Mouse (Mus musculus) liver, embryonic 11.5 days (tissue): ENCODE data around the gene Pkdrej. TPM values are rescaled to one million over a fixed set of nuclear protein-coding genes. Genes with fewer than 3 reads are reported as not detected.

Source experiments
- ATAC-seq: fragments of 200-750 bp; cut with Nextera tagmentation; replicated peaks from 2 replicates; pipeline ENCODE4 v1.8.0; 2017; ENCODE audit warnings: moderate number of reproducible peaks, mild to moderate bottlenecking, moderate TSS enrichment, moderate library complexity; ENCODE audit not compliant: low FRiP score
- DNase-seq: peaks from one replicate; pipeline ENCODE4 v3.0.0-alpha.2; 2017; ENCODE audit warnings: low spot score
- H3K27ac ChIP-seq: fragments of 300-500 bp; sonication (generic); 2 replicates; pipeline ENCODE4 v1.5.1; 2014; ENCODE audit warnings: mild to moderate bottlenecking, low read depth, low read length, control low read depth
- H3K27me3 ChIP-seq: fragments of 300-500 bp; sonication (generic); replicated peaks from 2 replicates; pipeline ENCODE4 v1.6.1; 2014; ENCODE audit warnings: low read length, mixed read lengths; ENCODE audit not compliant: control insufficient read depth, insufficient read depth
- H3K36me3 ChIP-seq: fragments of 300-500 bp; sonication (generic); 2 replicates; pipeline ENCODE4 v1.6.1; 2014; ENCODE audit warnings: mild to moderate bottlenecking, low read length, moderate library complexity, mixed read lengths; ENCODE audit not compliant: control insufficient read depth, insufficient read depth
- H3K4me1 ChIP-seq: fragments of 300-500 bp; sonication (generic); replicated peaks from 2 replicates; pipeline ENCODE4 v1.6.1; 2014; ENCODE audit warnings: low read length, mixed read lengths; ENCODE audit not compliant: control insufficient read depth, insufficient read depth
- H3K4me2 ChIP-seq: fragments of 300-500 bp; sonication (generic); 2 replicates; pipeline ENCODE4 v1.6.1; 2014; ENCODE audit warnings: mild to moderate bottlenecking, control low read depth, moderate library complexity
- H3K4me3 ChIP-seq: fragments of 300-500 bp; sonication (generic); 2 replicates; pipeline ENCODE4 v1.5.1; 2014; ENCODE audit warnings: low read depth, low read length, control low read depth
- H3K9ac ChIP-seq: fragments of 300-500 bp; sonication (generic); 2 replicates; pipeline ENCODE4 v1.6.1; 2014; ENCODE audit warnings: low read depth, low read length, control low read depth
- H3K9me3 ChIP-seq: fragments of 300-500 bp; sonication (generic); 2 replicates; pipeline ENCODE4 v1.6.1; 2016; ENCODE audit warnings: low read length, inconsistent platforms, mixed read lengths; ENCODE audit not compliant: control insufficient read depth
- WGBS: fragments of 180-500 bp; shearing (Covaris S2); extraction: QIAGEN DNeasy Blood & Tissue Kit; methylation state at CpG from one replicate; pipeline ENCODE4 v1.1.7; 2014; 5-methylcytosine and 5-hydroxymethylcytosine counted together
- polyA plus RNA-seq: library from polyadenylated mRNA; unstranded; fragments of >200 nt; fragmentation: Nextera tagmentation; extraction: Ambion mirVana; gene quantifications from 2 replicates; pipeline ENCODE4 v1.2.1, GENCODE M21; 2014

Pkdrej gene
- polyA plus RNA-seq, 1 experiment from 2014 or later = 0.11 TPM

DNA sequence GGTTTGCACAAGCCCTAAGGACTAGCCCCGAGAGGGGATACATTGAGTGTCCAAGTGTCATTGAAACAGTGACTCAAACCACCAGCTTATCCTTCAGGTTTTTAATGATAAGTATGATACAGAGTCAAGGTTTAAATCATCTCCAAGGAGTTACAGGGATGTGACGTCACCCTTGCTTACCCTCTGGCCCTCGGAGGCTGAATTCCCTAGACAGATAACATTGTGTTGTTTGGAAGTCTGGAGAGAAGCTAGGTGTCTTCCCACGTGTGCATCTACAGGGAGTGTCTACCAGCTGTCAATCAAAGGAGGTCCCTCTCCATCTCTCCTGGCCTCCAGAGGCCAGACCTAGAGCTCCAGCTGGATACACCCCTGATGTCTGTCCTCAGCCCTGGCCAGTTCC lies 14.6 kb downstream of the Pkdrej start:
- Histone ChIP-seq H3K4me1 (peaks cover 9% of the 10 kb centered on the region), H3K27ac (no peak overlapping the region), H3K36me3 (no peaks in the 10 kb centered on the region), H3K4me3 (no peak overlapping the region), H3K9me3 (no peaks in the 10 kb centered on the region), H3K4me2 (no peak overlapping the region), H3K9ac (no peak overlapping the region), H3K27me3 (no peaks in the 10 kb centered on the region)
- no peak for DNase-seq
- 70% methylated on average over 4 of the region's 4 CpGs for WGBS
- ATAC-seq = no peak

DNA sequence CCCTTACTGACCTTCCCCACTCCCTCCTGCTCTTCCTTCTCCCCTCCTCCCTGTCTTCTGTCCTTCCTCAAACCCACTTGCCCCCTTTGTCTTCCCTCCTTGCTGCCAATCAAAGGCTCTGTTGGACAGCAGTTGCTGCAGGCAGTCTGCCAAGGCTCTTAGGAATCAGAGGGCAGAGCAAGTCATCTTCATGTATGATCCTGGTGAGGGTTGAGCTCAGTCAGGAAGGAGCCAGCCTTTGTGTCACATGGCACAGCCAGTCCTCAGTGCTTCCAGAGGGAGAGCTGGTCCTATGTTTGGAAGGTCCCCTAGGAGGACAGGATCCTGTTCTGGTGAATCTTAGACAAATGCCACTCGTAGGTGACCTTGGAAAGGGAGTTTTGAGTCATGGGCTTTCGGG lies 18.6 kb downstream of the Pkdrej start:
- ATAC-seq (no peak), DNase-seq (no peak)
- Histone ChIP-seq H3K4me1 (no peaks in the 10 kb centered on the region), H3K4me3 (no peak overlapping the region), H3K27me3 (no peaks in the 10 kb centered on the region), H3K36me3 (no peaks in the 10 kb centered on the region), H3K9ac (no peak overlapping the region), H3K9me3 (no peaks in the 10 kb centered on the region), H3K27ac (no peak overlapping the region), H3K4me2 (no peak overlapping the region)
- WGBS = 63% methylated on average over 2 of the region's 2 CpGs

GRCm38 (mm10) chr15:85798676-85799075 lies 22.9 kb downstream of the Pkdrej start:
- no peak overlapping the region for H3K4me3 ChIP-seq
- ATAC-seq (no peak), DNase-seq (no peak)
- H3K4me1 ChIP-seq = no peaks in the 10 kb centered on the region
- no peak overlapping the region for H3K27ac ChIP-seq
- WGBS = 85% methylated on average over 8 of the region's 8 CpGs
- no peaks in the 10 kb centered on the region for H3K27me3 ChIP-seq
- no peak overlapping the region for H3K9ac ChIP-seq
- no peaks in the 10 kb centered on the region for H3K36me3 ChIP-seq
- no peaks in the 10 kb centered on the region for H3K9me3 ChIP-seq
- no peak overlapping the region for H3K4me2 ChIP-seq

DNA sequence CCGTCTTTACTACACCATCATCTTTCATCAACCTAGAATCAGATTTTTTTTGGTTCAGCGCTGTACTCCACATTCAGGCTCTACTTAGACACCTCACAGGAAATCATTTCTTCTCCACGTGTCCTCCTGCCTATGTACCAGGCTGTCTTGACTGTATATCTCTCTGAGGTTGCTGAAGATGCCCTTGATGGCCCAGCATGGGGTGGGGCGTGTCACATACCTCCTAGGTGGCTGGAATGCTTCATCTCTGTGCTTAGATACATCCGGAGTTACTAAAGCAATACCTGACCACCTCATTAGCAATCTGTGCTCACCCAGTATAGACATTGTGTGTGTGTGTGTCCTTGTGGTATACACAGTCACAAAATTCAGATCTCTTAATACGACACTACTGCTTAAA lies 26.0 kb downstream of the Pkdrej start:
- no peak for ATAC-seq
- H3K4me3 ChIP-seq = no peak overlapping the region
- H3K4me2 ChIP-seq = no peak overlapping the region
- H3K27ac ChIP-seq = no peak overlapping the region
- H3K36me3 ChIP-seq = no peaks in the 10 kb centered on the region
- no peaks in the 10 kb centered on the region for H3K27me3 ChIP-seq
- DNase-seq = no peak
- no peaks in the 10 kb centered on the region for H3K4me1 ChIP-seq
- H3K9ac ChIP-seq = no peak overlapping the region
- H3K9me3 ChIP-seq = no peaks in the 10 kb centered on the region
- WGBS = 70% methylated on average over 6 of the region's 6 CpGs

DNA sequence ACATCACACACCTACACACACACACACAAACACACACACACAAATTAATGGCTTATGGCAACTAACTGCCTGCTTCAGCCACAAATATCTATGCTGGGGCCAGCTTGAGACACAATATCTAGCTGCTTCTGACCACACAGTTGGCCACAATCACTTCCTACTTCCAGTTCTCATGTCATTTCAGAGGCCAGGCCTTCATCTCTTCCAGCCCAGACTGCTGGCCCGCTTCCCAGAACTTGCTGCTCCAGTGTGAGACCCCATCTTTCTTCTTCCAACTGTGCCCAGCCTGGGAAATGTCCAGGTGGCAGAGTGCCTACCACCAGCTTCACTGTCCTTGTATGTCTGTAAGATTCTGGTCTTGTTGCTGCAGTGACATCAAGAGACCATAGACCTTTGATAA lies 28.7 kb downstream of the Pkdrej start:
- 52% methylated on average over 1 of the region's 1 CpGs for WGBS
- no peak overlapping the region for H3K27ac ChIP-seq
- no peaks in the 10 kb centered on the region for H3K4me1 ChIP-seq
- DNase-seq (no peak), ATAC-seq (no peak)
- H3K4me2 ChIP-seq = no peak overlapping the region
- no peaks in the 10 kb centered on the region for H3K9me3 ChIP-seq
- no peaks in the 10 kb centered on the region for H3K27me3 ChIP-seq
- H3K36me3 ChIP-seq = no peaks in the 10 kb centered on the region
- no peak overlapping the region for H3K4me3 ChIP-seq
- H3K9ac ChIP-seq = no peak overlapping the region

DNA sequence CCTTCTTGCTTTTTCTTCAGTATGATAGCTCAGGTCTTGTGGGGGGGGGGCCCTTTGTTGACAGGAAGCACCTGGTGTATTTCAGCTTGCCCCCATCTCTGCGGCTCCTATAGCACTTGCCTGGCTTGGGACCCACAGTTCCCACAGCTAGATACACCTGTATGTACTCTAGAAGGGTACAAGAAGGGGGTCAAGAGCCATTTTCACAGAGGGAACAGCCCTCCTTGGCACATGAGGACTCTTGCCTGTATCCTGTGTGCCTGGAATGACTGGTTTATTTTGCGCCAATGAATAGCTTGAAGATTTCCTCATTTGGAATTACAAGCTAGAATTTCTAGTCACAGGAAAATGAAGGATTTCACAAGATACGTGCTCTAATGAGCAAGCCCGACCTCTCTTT lies 30.1 kb downstream of the Pkdrej start:
- Histone ChIP-seq H3K27ac (no peak overlapping the region), H3K9me3 (no peaks in the 10 kb centered on the region), H3K27me3 (no peaks in the 10 kb centered on the region), H3K4me2 (no peak overlapping the region), H3K4me1 (no peaks in the 10 kb centered on the region), H3K9ac (no peak overlapping the region), H3K36me3 (no peaks in the 10 kb centered on the region), H3K4me3 (no peak overlapping the region)
- no peak for DNase-seq
- 84% methylated on average over 4 of the region's 4 CpGs for WGBS
- ATAC-seq = no peak

DNA sequence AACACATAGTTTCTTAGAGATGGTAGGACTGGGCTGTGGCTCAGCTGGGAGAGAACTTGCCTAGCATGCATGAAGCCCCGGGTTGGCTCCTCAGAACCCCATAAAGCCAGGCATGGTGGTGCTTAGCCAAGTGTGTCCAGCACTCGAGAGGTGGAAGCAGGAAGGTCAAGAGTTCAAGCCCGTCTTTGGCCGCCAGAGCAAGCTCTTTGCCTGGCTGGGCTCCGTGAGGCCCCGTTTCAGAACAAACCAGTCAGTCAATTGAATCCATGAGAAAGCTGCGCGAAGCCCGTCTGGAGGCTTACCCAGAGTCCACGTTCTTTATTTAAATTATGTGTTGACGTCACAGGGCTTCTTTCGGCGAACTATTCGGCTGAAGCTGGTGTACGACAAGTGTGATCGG lies 32.9 kb downstream of the Pkdrej start:
- Histone ChIP-seq H3K4me2 (no peak overlapping the region), H3K36me3 (no peaks in the 10 kb centered on the region), H3K27ac (no peak overlapping the region), H3K4me3 (no peak overlapping the region), H3K9ac (no peak overlapping the region), H3K27me3 (no peaks in the 10 kb centered on the region), H3K9me3 (no peaks in the 10 kb centered on the region), H3K4me1 (no peaks in the 10 kb centered on the region)
- no peak for DNase-seq
- 79% methylated on average over 16 of the region's 16 CpGs for WGBS
- no peak for ATAC-seq

- Histone ChIP-seq H3K36me3 (no peaks in the 10 kb centered on the region), H3K4me1 (no peaks in the 10 kb centered on the region), H3K27ac (no peak overlapping the region), H3K9ac (no peak overlapping the region), H3K9me3 (peaks cover 2% of the 10 kb centered on the region; the same call in 1 of the 2 replicates), H3K4me2 (no peak overlapping the region), H3K4me3 (no peak overlapping the region), H3K27me3 (no peaks in the 10 kb centered on the region)
- ATAC-seq (no peak), DNase-seq (no peak)
- 78% methylated on average over 4 of the region's 4 CpGs for WGBS
Observed at GRCm38 (mm10) chr15:85788051-85788450, 33.5 kb downstream of the Pkdrej start.

- Histone ChIP-seq H3K4me3 (no peak overlapping the region), H3K4me2 (no peak overlapping the region), H3K36me3 (no peaks in the 10 kb centered on the region), H3K9me3 (peaks cover 2% of the 10 kb centered on the region; the same call in 1 of the 2 replicates), H3K4me1 (no peaks in the 10 kb centered on the region), H3K9ac (no peak overlapping the region), H3K27ac (no peak overlapping the region), H3K27me3 (no peaks in the 10 kb centered on the region)
- DNase-seq (no peak), ATAC-seq (no peak)
- WGBS = 79% methylated on average over 6 of the region's 6 CpGs
Observed at GRCm38 (mm10) chr15:85787482-85787881, 34.1 kb downstream of the Pkdrej start.
